ENCODE assay signal across 7 mouse cellular contexts in the genomic region with DNA sequence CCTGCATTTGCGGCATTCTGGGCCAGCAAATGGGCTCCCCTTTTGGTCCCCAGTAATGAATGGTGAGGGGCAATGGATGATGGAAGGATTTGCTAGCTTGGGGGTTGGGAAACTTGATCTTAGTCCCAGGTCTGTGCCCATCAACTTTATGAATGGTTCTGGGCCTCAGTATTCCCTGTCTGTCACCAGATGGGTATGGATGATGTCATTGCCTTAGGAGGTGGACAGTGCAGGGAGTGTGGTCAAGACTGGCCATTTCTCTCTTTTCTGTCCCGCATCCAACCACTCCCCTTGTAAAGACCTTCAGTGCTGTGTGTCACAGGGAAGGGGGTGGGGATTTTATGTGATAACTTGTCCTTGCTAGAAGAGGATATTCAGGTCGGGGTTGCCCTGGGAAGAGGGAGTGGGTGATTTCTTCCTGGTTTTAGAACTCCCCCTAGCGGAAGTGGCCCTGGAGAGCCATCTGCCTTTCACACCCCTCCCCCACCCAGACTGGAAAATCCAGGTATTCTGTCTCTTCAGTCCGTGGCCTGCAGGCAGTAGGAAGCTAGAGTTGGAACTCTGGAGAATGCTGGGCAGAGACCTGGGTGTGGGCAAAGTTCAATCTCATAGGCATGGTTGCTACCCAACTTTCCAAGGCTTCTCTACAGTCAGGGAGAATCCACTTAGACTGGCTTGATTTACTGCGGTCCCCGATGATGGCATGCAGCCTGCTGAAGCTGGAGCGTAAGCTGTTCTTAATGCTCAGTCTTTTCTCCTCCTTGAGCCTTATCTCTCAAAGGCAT. TPM values are rescaled to one million over a fixed set of nuclear protein-coding genes. Genes with fewer than 3 reads are reported as not detected.
DNase-seq lines count a peak whose midpoint lies in the region; ATAC-seq and TF ChIP-seq lines count a peak whose summit lies in the region.

No protein-coding gene starts in this region.

- peak overlapping the region; percentile 85 for H3K4me2 ChIP-seq in limb, embryonic 11.5 days (ENCODE audit: low read depth, severe bottlenecking)
- peak overlapping the region; percentile 84 for H3K4me2 ChIP-seq in midbrain, embryonic 13.5 days (replicated peaks)

- ATAC-seq in G1E (ENCODE audit: extremely low read depth, insufficient number of reproducible peaks, low FRiP score, poor library complexity, severe bottlenecking), result no peak
- ATAC-seq in limb, embryonic 11.5 days (ENCODE audit: insufficient number of reproducible peaks, low FRiP score, low TSS enrichment, low read depth), result no peak
- no peak for ATAC-seq in midbrain, embryonic 13.5 days

- peak; percentile 80 for DNase-seq in 3T3-L1 (ENCODE audit: low read depth, low spot score)
- no peak for DNase-seq in G1E (ENCODE audit: low spot score)
- DNase-seq in heart, postnatal 4 days, result peak; percentile 61
- peak; percentile 53 for DNase-seq in limb, embryonic 11.5 days (ENCODE audit: low spot score)
- no peak for DNase-seq in c-Kit-positive CD71-positive TER-119-positive erythroid progenitor cells, embryonic 14.5 days (ENCODE audit: low spot score)

- no peak overlapping the region for H3K27ac ChIP-seq in cortical plate, adult 2 months (ENCODE audit: insufficient read depth, low read length)
- peak overlapping the region; percentile 96 for H3K27ac ChIP-seq in limb, embryonic 11.5 days (replicated peaks; ENCODE audit: low read depth, low read length)
- H3K27ac ChIP-seq in midbrain, embryonic 13.5 days, result peak overlapping the region; percentile 97

- TF ChIP-seq POLR2A in cortical plate, adult 2 months (IDR thresholded peaks at IDR 0.05; ENCODE audit: extremely low read depth, insufficient read depth, low read length), result no peak

- peaks cover 28% of the 10 kb centered on the region for H3K36me3 ChIP-seq in G1E (replicated peaks)
- no peaks in the 10 kb centered on the region for H3K36me3 ChIP-seq in limb, embryonic 11.5 days (ENCODE audit: control insufficient read depth, insufficient read depth, low read length)
- 0 out of 2 replicates have a peak, but pooled peaks cover 1% of the 10 kb centered on the region for H3K36me3 ChIP-seq in midbrain, embryonic 13.5 days

- H3K9me3 ChIP-seq in G1E (replicated peaks), result no peaks in the 10 kb centered on the region
- H3K9me3 ChIP-seq in limb, embryonic 11.5 days (ENCODE audit: control insufficient read depth, low read length), result no peaks in the 10 kb centered on the region
- H3K9me3 ChIP-seq in midbrain, embryonic 13.5 days, result no peaks in the 10 kb centered on the region

- peak overlapping the region; percentile 83; the same call in 1 of the 2 replicates for H3K4me3 ChIP-seq in G1E (ENCODE audit: low read depth, low read length)
- H3K4me3 ChIP-seq in cortical plate, adult 2 months (ENCODE audit: insufficient read depth, low read length), result peak overlapping the region; percentile 99
- peak overlapping the region; percentile 95 for H3K4me3 ChIP-seq in limb, embryonic 11.5 days (ENCODE audit: low read depth, low read length)
- H3K4me3 ChIP-seq in midbrain, embryonic 13.5 days (replicated peaks), result peak overlapping the region; percentile 97

- H3K9ac ChIP-seq in limb, embryonic 11.5 days (ENCODE audit: low read length), result peak overlapping the region; percentile 91
- peak overlapping the region; percentile 98 for H3K9ac ChIP-seq in midbrain, embryonic 13.5 days (replicated peaks)

- H3K27me3 ChIP-seq in G1E (ENCODE audit: insufficient read depth, low read length), result no peaks in the 10 kb centered on the region
- no peaks in the 10 kb centered on the region for H3K27me3 ChIP-seq in limb, embryonic 11.5 days (ENCODE audit: control insufficient read depth, insufficient read depth, low read length)
- no peaks in the 10 kb centered on the region for H3K27me3 ChIP-seq in midbrain, embryonic 13.5 days

- 25% methylated on average over 8 of the region's 8 CpGs for WGBS in limb, embryonic 11.5 days
- WGBS in midbrain, embryonic 13.5 days, result 29% methylated on average over 8 of the region's 8 CpGs

- TF ChIP-seq CTCF in G1E (IDR thresholded peaks at IDR 0.05; ENCODE audit: low read depth, low read length), result no peak
- peak; percentile 27 for TF ChIP-seq CTCF in cortical plate, adult 2 months (IDR thresholded peaks at IDR 0.05; ENCODE audit: extremely low read depth, insufficient read depth, low read length)

- H3K4me1 ChIP-seq in G1E (ENCODE audit: insufficient read depth, low read depth, low read length), result peaks cover 66% of the 10 kb centered on the region
- H3K4me1 ChIP-seq in cortical plate, adult 2 months (ENCODE audit: control insufficient read depth, insufficient read depth, low read length), result peaks cover 17% of the 10 kb centered on the region
- H3K4me1 ChIP-seq in limb, embryonic 11.5 days (ENCODE audit: control insufficient read depth, insufficient read depth, low read length), result peaks cover 46% of the 10 kb centered on the region
- H3K4me1 ChIP-seq in midbrain, embryonic 13.5 days (replicated peaks), result peaks cover 55% of the 10 kb centered on the region

RNA-seq across cellular contexts. Expression of a gene that starts 2.8 kb away (rescaled TPM):
- total RNA-seq in G1E (2014; fragmentation: Nextera tagmentation), result 31.0 and 37.1 TPM in 2 replicates
- total RNA-seq in G1E (2017), result 53.4 and 122 TPM in 2 replicates
- 49.6 and 71.7 TPM in 2 replicates for polyA plus RNA-seq in G1E (2012)
- polyA plus RNA-seq in cortical plate, adult 2 months (2012; rRNA removed), result 130 and 132 TPM in 2 replicates
- 10 to 100 TPM; 73.3 to 74.4 TPM for total RNA-seq in heart, postnatal 4 days (2021)
- polyA plus RNA-seq in limb, embryonic 11.5 days (2014; fragmentation: Nextera tagmentation; extraction: Ambion mirVana), result 79.9 and 80.5 TPM in 2 replicates
- polyA plus RNA-seq in midbrain, embryonic 13.5 days (2015; fragmentation: Nextera tagmentation; extraction: Ambion mirVana), result 136 and 137 TPM in 2 replicates

RNA-seq across cellular contexts. Expression of a gene that starts 19.4 kb away (rescaled TPM):
- total RNA-seq in G1E (2014; fragmentation: Nextera tagmentation), result 580 and 589 TPM in 2 replicates
- 1,583 and 1,694 TPM in 2 replicates for total RNA-seq in G1E (2017)
- polyA plus RNA-seq in G1E (2012), result 255 and 258 TPM in 2 replicates
- polyA plus RNA-seq in cortical plate, adult 2 months (2012; rRNA removed), result 287 and 301 TPM in 2 replicates
- 100 to 1,000 TPM; 738 to 764 TPM for total RNA-seq in heart, postnatal 4 days (2021)
- 576 and 600 TPM in 2 replicates for polyA plus RNA-seq in limb, embryonic 11.5 days (2014; fragmentation: Nextera tagmentation; extraction: Ambion mirVana)
- polyA plus RNA-seq in midbrain, embryonic 13.5 days (2015; fragmentation: Nextera tagmentation; extraction: Ambion mirVana), result 363 and 377 TPM in 2 replicates

RNA-seq across cellular contexts. Expression of a gene that starts 25.9 kb away (rescaled TPM):
- total RNA-seq in G1E (2014; fragmentation: Nextera tagmentation) (not detected in 2 replicates), G1E (2017) (0.23 and 0.33 TPM in 2 replicates)
- 0.09 TPM in 1 of 2 replicates, not detected in the other for polyA plus RNA-seq in G1E (2012)
- 0.76 and 1.6 TPM in 2 replicates for polyA plus RNA-seq in cortical plate, adult 2 months (2012; rRNA removed)
- under 1 TPM in 1 of 2 experiments, not detected in 1; 0.45 TPM for total RNA-seq in heart, postnatal 4 days (2021)
- not detected in 2 replicates for polyA plus RNA-seq in limb, embryonic 11.5 days (2014; fragmentation: Nextera tagmentation; extraction: Ambion mirVana)
- polyA plus RNA-seq in midbrain, embryonic 13.5 days (2015; fragmentation: Nextera tagmentation; extraction: Ambion mirVana), result 0.81 and 1.1 TPM in 2 replicates

RNA-seq across cellular contexts. Expression of a gene that starts 35.2 kb away (rescaled TPM):
- 13.5 and 20.8 TPM in 2 replicates for total RNA-seq in G1E (2014; fragmentation: Nextera tagmentation)
- total RNA-seq in G1E (2017), result 25.5 and 27.4 TPM in 2 replicates
- 22.5 and 23.2 TPM in 2 replicates for polyA plus RNA-seq in G1E (2012)
- polyA plus RNA-seq in cortical plate, adult 2 months (2012; rRNA removed), result 16.4 TPM in 2 replicates
- 10 to 100 TPM; 10.8 to 11.7 TPM for total RNA-seq in heart, postnatal 4 days (2021)
- polyA plus RNA-seq in limb, embryonic 11.5 days (2014; fragmentation: Nextera tagmentation; extraction: Ambion mirVana), result 15.4 and 18.3 TPM in 2 replicates
- polyA plus RNA-seq in midbrain, embryonic 13.5 days (2015; fragmentation: Nextera tagmentation; extraction: Ambion mirVana), result 19.0 and 19.6 TPM in 2 replicates

RNA-seq across cellular contexts. Expression of a gene that starts 39.0 kb away (rescaled TPM):
- not detected in 2 replicates for total RNA-seq in G1E (2014; fragmentation: Nextera tagmentation)
- total RNA-seq in G1E (2017), result 0.16 TPM in 1 of 2 replicates, not detected in the other
- polyA plus RNA-seq in G1E (2012), result not detected in 2 replicates
- polyA plus RNA-seq in cortical plate, adult 2 months (2012; rRNA removed), result 122 and 130 TPM in 2 replicates
- under 1 TPM; 0.77 to 0.79 TPM for total RNA-seq in heart, postnatal 4 days (2021)
- polyA plus RNA-seq in limb, embryonic 11.5 days (2014; fragmentation: Nextera tagmentation; extraction: Ambion mirVana), result 15.9 and 17.4 TPM in 2 replicates
- 23.2 and 24.8 TPM in 2 replicates for polyA plus RNA-seq in midbrain, embryonic 13.5 days (2015; fragmentation: Nextera tagmentation; extraction: Ambion mirVana)

Comparison
In these comparisons a context has a peak if more than half of its experiments do, and no peak if none do; other contexts are left out.
1. DNase-seq: peak in 3T3-L1 (single experiment), heart, postnatal 4 days (single experiment) and limb, embryonic 11.5 days (single experiment); none in G1E (single experiment) and c-Kit-positive CD71-positive TER-119-positive erythroid progenitor cells, embryonic 14.5 days (single experiment).
2. Peak in every context shown above with its lines, with median percentiles within 50 percentile points of each other: H3K4me3 ChIP-seq.